Mouse (Mus musculus): ENCODE measurements around the gene C1ql1.

Gene C1ql1

DNA sequence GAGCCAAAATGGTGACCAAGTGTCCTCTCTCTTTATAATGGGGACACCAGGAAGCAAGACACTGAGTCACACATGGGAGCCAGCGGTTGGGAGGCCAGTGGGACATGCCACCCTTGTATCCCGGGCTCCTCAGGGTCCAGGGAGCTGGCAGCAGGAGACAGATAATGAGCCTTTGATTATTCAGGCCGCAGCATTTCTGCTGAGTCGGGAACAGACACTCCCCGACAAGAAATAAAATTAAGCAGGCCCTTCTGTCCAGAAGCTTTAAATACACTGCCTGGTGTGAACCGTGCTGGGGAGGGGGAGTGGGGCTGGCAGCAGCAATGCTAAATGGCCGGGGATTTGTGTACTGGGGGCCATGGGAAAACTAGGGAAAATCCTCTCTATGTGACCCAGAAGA is 35.1 kb downstream of the C1ql1 start:
- in situ Hi-C loops (cut with MboI; ENCODE audit: unreplicated experiment in 2 of 2) = no loop called here

DNA sequence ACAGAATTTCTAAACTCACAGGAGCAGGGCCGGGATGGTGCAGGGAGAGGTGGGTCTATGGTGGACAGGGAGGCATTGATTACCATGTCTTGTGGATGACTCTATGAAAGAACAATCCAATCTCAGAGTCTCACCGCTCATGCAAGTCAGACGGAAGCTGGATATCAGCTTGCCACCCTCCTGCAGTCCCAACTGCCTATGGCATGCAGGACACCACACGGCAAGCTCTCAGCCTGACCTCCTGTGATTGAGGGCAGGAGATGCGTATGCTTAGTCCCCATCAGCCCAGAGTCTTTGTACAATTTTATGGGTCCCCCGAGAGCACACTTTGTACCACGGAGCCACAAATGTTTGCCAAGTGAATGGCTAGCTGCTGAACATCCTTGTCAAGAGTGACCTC is 42.8 kb downstream of the C1ql1 start:
- in situ Hi-C loops (cut with MboI; ENCODE audit: unreplicated experiment in 2 of 2) = no loop called here

DNA sequence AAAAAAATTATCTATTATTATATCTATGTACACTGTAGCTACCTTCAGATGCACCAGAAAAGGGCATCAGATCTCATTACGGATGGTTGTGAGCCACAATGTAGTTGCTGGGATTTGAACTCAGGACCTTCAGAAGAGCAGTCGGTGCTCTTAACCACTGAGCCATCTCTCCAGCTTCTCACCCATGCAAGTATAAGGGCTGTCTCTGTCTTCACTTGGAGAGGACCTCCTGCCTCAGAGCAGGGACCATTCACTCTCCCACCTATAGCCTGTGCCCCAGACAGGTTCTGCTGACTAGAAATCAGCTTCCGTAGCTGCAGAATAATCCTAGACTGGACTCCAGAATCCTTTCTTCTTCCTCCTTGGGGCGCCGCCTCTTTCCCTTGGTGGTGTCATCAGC is 44.4 kb downstream of the C1ql1 start:
- in situ Hi-C loops (cut with MboI; ENCODE audit: unreplicated experiment in 2 of 2) = no loop called here

DNA sequence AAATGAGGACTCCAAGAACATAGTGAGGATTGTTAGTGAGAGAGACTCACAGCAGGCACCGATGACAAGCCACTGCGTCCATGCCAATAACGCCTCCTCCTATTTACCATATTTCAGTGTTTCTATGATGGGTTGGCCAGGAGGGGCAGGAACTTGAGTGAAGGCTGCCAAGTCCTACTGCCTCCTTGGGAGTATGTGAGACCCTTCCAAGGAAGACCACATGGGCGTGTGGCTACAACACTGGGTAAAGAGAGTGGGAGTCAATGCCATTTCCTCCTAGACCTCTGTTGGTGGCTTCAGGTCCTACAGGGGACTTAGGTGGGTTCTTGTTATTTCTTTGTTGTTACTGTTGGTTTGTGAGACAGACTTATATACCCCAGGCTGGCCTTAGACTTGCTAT is 45.3 kb downstream of the C1ql1 start:
- in situ Hi-C loops (cut with MboI; ENCODE audit: unreplicated experiment in 2 of 2) = no loop called here

DNA sequence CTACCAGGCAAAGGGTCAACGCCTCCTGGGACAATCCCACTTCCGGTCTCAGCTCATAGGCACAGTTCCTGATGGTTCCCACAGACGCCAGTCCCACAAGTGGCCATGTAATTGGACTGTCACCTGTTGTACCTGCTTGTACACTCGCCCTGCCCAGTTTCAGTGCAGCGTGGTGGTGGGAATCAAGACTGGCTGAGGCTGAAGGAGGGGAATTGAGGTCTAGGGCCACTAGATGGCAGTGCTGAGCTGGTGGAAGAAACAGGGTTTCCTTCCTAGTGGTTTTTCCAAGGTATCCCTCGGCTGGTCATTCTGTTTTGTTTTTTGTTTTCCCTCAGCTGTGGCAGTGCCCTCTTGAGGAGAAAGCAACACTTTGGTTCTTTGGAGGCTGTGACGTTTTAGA is 45.7 kb downstream of the C1ql1 start, which contains the start of gene Gfap:
Gene Gfap, minus strand, starts transcription at position 150 of the 400 bp plus-strand sequence.
- in situ Hi-C loops (cut with MboI; ENCODE audit: unreplicated experiment in 2 of 2) = no loop called here

DNA sequence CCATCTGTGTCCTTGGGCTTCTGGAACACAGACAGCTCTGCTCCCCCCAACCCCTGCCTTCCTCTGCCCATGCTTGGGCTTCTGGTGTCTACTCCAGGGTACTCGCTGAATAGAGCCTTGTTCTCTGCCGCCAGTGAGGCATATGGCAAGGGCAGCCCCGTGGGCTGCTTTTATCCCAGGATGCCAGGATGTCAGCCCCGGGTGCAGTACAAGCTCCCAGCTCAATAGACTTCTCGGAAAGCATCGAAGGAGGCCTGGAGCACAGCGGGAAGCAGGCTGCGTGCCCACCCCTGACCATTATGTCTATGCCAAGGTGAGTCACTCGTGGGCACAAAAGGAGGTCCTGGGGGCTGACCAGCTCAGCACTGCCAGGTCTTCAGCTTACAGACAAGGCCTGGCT is 48.1 kb downstream of the C1ql1 start:
- in situ Hi-C loops (cut with MboI; ENCODE audit: unreplicated experiment in 2 of 2) = loop anchor here (5.0 kb wide), 1 partner anchor 94 kb away; no protein-coding TSS in a partner anchor

DNA sequence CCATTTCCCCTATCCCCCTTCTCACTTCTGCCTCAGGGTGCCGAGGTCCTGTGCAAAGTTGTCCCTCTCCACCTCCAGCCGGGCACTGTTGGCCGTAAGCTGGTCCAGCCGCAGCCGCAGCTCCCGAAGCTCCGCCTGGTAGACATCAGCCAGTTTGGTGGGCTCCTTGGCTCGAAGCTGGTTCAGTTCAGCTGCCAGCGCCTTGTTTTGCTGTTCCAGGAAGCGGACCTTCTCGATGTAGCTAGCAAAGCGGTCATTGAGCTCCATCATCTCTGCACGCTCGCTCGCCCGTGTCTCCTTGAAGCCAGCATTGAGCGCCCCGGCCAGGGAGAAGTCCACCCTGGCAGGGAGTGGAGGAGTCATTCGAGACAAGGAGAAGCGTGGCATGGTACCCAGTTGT is 49.8 kb downstream of the C1ql1 start:
- in situ Hi-C loops (cut with MboI; ENCODE audit: unreplicated experiment in 2 of 2) = loop anchor here (5.0 kb wide), 1 partner anchor 96 kb away; no protein-coding TSS in a partner anchor

DNA sequence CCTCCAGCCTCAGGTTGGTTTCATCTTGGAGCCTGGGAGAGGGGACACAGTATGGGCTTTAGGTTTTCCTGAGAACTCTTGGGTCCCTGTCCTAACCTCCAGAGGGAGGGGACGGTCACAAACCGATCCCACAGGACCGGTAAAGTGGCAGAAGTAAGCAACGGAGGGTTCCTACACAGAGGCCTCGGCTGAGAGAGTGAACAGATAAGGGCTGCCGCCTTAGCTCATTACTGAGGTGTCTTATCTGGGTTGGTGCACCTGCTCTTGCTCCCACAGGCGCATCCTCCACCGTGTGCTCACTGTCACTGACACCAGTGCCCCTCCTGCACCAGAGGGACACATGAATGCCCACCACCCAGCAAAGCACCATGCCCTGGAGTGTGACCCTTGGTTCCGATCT is 50.7 kb downstream of the C1ql1 start:
- in situ Hi-C loops (cut with MboI; ENCODE audit: unreplicated experiment in 2 of 2) = loop anchor here (5.0 kb wide), 1 partner anchor 97 kb away; no protein-coding TSS in a partner anchor

DNA sequence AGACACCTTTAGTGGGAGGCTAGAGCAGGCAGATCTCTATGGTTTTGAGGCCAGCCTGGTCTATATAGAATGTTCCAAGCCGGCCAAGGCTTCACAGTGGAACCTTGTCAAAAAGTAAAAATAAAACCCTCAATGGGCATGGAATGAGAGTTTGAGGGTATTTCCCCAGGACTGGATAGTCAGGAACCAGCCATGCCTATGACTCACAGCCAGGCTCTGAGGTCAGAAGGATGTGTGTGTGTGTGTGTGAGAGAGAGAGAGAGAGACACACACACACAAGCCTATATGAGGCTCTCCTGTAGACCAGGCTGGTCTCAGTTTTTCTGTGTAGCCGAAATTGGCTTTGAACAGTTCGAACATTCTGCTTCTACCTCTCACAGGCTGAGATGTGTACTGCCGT is 51.8 kb downstream of the C1ql1 start:
- in situ Hi-C loops (cut with MboI; ENCODE audit: unreplicated experiment in 2 of 2) = loop anchor here (5.0 kb wide), 2 partner anchors 98 to 163 kb away; no protein-coding TSS in a partner anchor

DNA sequence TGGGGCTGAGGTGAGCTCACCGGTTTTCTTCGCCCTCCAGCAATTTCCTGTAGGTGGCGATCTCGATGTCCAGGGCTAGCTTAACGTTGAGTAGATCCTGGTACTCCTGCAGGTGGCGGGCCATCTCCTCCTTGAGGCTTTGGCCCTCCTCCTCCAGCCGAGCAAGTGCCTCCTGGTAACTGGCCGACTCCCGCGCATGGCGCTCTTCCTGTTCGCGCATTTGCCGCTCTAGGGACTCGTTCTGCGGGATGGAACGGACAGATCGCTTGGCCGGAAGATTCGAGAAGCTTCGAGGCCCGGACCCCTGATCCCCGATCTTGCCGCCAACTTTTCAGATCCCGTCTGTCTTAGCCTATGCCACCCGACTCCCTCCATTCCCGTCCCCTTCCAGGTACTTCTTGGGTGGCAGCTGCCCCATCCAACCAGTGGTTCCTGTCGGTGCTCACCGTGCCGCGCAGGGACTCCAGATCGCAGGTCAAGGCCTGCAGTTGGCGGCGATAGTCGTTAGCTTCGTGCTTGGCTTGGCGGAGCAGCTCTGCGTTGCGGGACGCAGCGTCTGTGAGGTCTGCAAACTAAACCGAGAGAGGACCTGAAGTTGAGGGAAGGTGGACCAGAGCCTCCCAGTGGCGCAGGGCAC is 53.4 kb downstream of the C1ql1 start:
- in situ Hi-C loops (cut with MboI; ENCODE audit: unreplicated experiment in 2 of 2) = loop anchor here in 1 of 2 experiments (5.0 kb wide), 1 partner anchor 164 kb away; no protein-coding TSS in a partner anchor

DNA sequence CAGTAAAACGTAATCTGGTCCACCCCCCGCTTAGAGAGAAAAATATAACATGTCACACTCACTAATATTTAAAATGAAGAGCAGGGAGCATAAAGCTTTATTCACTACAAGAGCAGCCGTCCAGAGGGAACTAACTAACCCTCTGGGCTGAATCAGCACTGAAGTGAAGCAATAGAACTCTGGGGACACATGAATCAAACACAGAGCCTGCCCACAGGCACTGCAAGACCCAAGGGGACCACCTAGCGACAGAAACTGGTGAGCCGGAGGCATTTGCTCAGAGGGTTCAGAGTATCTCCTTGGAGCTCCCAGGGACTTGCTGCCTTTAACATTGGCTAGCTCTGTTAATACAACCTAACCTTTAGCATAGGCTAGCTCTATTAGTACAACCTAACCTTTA is 56.4 kb downstream of the C1ql1 start:
- in situ Hi-C loops (cut with MboI; ENCODE audit: unreplicated experiment in 2 of 2) = loop anchor here in 1 of 2 experiments (5.0 kb wide), 1 partner anchor 167 kb away; no protein-coding TSS in a partner anchor
